Mouse (Mus musculus) megakaryocyte, embryonic 14.5 days (primary cell): ENCODE results near the gene Rspo4. TPM values are rescaled to one million over a fixed set of nuclear protein-coding genes. Genes with fewer than 3 reads are reported as not detected.

Experiments used
- H3K27me3 ChIP-seq: replicated peaks from 2 replicates; pipeline ENCODE3; 2012; ENCODE audit warnings: inconsistent platforms
- H3K36me3 ChIP-seq: replicated peaks from 2 replicates; pipeline ENCODE3; 2012; ENCODE audit warnings: low read length, inconsistent platforms, mixed read lengths
- H3K4me1 ChIP-seq: 2 replicates; pipeline ENCODE4 v1.6.1; 2012; ENCODE audit warnings: inconsistent platforms
- H3K4me3 ChIP-seq: replicated peaks from 2 replicates; pipeline ENCODE3; 2012; ENCODE audit warnings: moderate library complexity, mild to moderate bottlenecking, inconsistent platforms
- H3K9me3 ChIP-seq: 2 replicates; pipeline ENCODE4 v1.6.1; 2012; ENCODE audit warnings: inconsistent platforms
- FLI1 ChIP-seq: IDR thresholded peaks from 2 replicates; pipeline ENCODE4 v1.6.1; 2012; ENCODE audit warnings: low read length, inconsistent platforms, mixed read lengths
- GATA1 ChIP-seq: IDR thresholded peaks from 3 replicates; pipeline ENCODE4 v1.6.1; 2012; ENCODE audit warnings: mixed read lengths, low read length, inconsistent platforms, borderline replicate concordance
- polyA plus RNA-seq: library from polyadenylated mRNA; stranded (reverse); fragments of >175 nt; gene quantifications from 2 replicates; pipeline ENCODE4 v1.2.3, GENCODE M21; 2012; ENCODE audit warnings: low replicate concordance; ENCODE audit not compliant: insufficient read depth

Rspo4 gene
- not detected in 2 replicates for polyA plus RNA-seq

GRCm38 (mm10) chr2:151842648-151843226 is at the start of gene Rspo4:
Rspo4 (plus strand) TSS chr2:151842927.
- Histone ChIP-seq H3K36me3 (no peaks in the 10 kb centered on the region), H3K9me3 (no peaks in the 10 kb centered on the region), H3K27me3 (peaks cover 67% of the 10 kb centered on the region), H3K4me1 (peaks cover 8% of the 10 kb centered on the region), H3K4me3 (peak within 1 kb of the TSS; percentile 73)
- TF ChIP-seq GATA1 (no peak), FLI1 (no peak)

- Histone ChIP-seq H3K9me3 (peaks cover 6% of the 10 kb centered on the region; the same call in 1 of the 2 replicates), H3K27me3 (peaks cover 9% of the 10 kb centered on the region), H3K4me1 (no peaks in the 10 kb centered on the region), H3K4me3 (no peak overlapping the region), H3K36me3 (no peaks in the 10 kb centered on the region)
- TF ChIP-seq FLI1 (no peak), GATA1 (no peak)
Measured at GRCm38 (mm10) chr2:151815586-151815985, 27.1 kb upstream of the Rspo4 start.

- peaks cover 6% of the 10 kb centered on the region for H3K4me1 ChIP-seq
- peaks cover 42% of the 10 kb centered on the region for H3K27me3 ChIP-seq
- TF ChIP-seq FLI1 (no peak), GATA1 (no peak)
- H3K9me3 ChIP-seq = no peaks in the 10 kb centered on the region
- no peaks in the 10 kb centered on the region for H3K36me3 ChIP-seq
- H3K4me3 ChIP-seq = no peak overlapping the region
Measured at GRCm38 (mm10) chr2:151862257-151862810, 19.6 kb downstream of the Rspo4 start.

GRCm38 (mm10) chr2:151864941-151865340 is 22.2 kb downstream of the Rspo4 start:
- Histone ChIP-seq H3K9me3 (no peaks in the 10 kb centered on the region), H3K4me1 (no peaks in the 10 kb centered on the region), H3K27me3 (peaks cover 52% of the 10 kb centered on the region), H3K36me3 (no peaks in the 10 kb centered on the region), H3K4me3 (no peak overlapping the region)
- TF ChIP-seq GATA1 (no peak), FLI1 (no peak)

GRCm38 (mm10) chr2:151866487-151866886 is 23.8 kb downstream of the Rspo4 start:
- Histone ChIP-seq H3K36me3 (no peaks in the 10 kb centered on the region), H3K4me3 (no peak overlapping the region), H3K4me1 (no peaks in the 10 kb centered on the region), H3K27me3 (peaks cover 58% of the 10 kb centered on the region), H3K9me3 (no peaks in the 10 kb centered on the region)
- TF ChIP-seq GATA1 (no peak), FLI1 (no peak)

GRCm38 (mm10) chr2:151868196-151868595 is 25.5 kb downstream of the Rspo4 start:
- Histone ChIP-seq H3K9me3 (no peaks in the 10 kb centered on the region), H3K36me3 (no peaks in the 10 kb centered on the region), H3K27me3 (peaks cover 61% of the 10 kb centered on the region), H3K4me1 (no peaks in the 10 kb centered on the region), H3K4me3 (no peak overlapping the region)
- TF ChIP-seq FLI1 = no peak
- no peak for TF ChIP-seq GATA1

GRCm38 (mm10) chr2:151874551-151874950 is 31.8 kb downstream of the Rspo4 start:
- Histone ChIP-seq H3K36me3 (no peaks in the 10 kb centered on the region), H3K27me3 (peaks cover 75% of the 10 kb centered on the region), H3K9me3 (no peaks in the 10 kb centered on the region), H3K4me1 (peaks cover 31% of the 10 kb centered on the region), H3K4me3 (no peak overlapping the region)
- TF ChIP-seq FLI1 (no peak), GATA1 (no peak)

- Histone ChIP-seq H3K9me3 (no peaks in the 10 kb centered on the region), H3K36me3 (no peaks in the 10 kb centered on the region), H3K4me1 (peaks cover 34% of the 10 kb centered on the region), H3K27me3 (peaks cover 67% of the 10 kb centered on the region), H3K4me3 (peak overlapping the region; percentile 29)
- TF ChIP-seq GATA1 (no peak), FLI1 (no peak)
Measured at GRCm38 (mm10) chr2:151876012-151876485, 33.3 kb downstream of the Rspo4 start.

- H3K4me1 ChIP-seq = peaks cover 34% of the 10 kb centered on the region
- H3K4me3 ChIP-seq = peak overlapping the region; percentile 42
- H3K36me3 ChIP-seq = no peaks in the 10 kb centered on the region
- no peaks in the 10 kb centered on the region for H3K9me3 ChIP-seq
- TF ChIP-seq GATA1 (no peak), FLI1 (no peak)
- H3K27me3 ChIP-seq = peaks cover 48% of the 10 kb centered on the region
Measured at GRCm38 (mm10) chr2:151878645-151879044, 35.9 kb downstream of the Rspo4 start.

- H3K9me3 ChIP-seq = no peaks in the 10 kb centered on the region
Measured at GRCm38 (mm10) chr2:151879760-151880159, 37.0 kb downstream of the Rspo4 start.

More at GRCm38 (mm10) chr2:151879760-151880159, 37.0 kb downstream of the Rspo4 start:
- no peaks in the 10 kb centered on the region for H3K36me3 ChIP-seq
- H3K27me3 ChIP-seq = peaks cover 39% of the 10 kb centered on the region
- TF ChIP-seq GATA1 = no peak
- TF ChIP-seq FLI1 = no peak
- H3K4me3 ChIP-seq = no peak overlapping the region
- H3K4me1 ChIP-seq = peaks cover 31% of the 10 kb centered on the region
